In the genomic region with DNA sequence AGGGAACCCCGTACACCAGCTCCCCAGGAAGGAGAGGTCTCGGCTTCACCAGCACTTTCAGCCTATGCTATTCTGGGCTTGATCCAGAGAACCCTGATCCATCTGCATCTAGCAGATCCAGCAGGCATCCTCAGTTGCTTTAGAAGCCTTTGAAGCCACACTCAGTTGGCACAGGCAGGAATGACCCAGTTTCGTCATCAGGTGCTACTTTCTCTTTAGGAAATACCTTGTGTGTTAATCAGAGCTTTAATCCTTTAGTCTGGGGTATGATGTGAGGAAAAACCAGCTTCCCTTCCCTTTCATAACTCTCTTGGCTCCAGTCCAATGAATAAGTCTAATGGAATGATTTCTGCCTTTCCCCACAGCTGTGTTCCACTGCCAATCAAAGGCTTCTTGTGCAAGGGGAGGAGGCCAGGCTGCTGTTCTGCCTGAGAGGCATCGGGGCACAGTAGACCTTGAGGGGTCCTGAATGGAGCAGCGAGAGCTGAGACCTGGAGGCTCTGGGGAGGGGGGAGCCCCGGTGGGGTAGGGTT, we compare ENCODE assay signal across 9 mouse cellular contexts.
DNase-seq lines count a peak whose midpoint lies in the region; ATAC-seq and TF ChIP-seq lines count a peak whose summit lies in the region.
"Had no signal": no experiment of that assay in that cellular context is flagged by ENCODE, and none has a peak within 500 bp of the region (broad histone marks: within the 10 kb centered on the region; RNA-seq: fewer than 3 reads in every experiment).

No protein-coding gene starts in this region.

- DNase-seq in kidney, postnatal 36 days: no peak
- peak; percentile 24 to 42 for DNase-seq in cerebellum, postnatal 14 days
- peak; percentile 16 to 21 for DNase-seq in layer of hippocampus, postnatal 36 days
- no peak for DNase-seq in liver, postnatal 0 days
- DNase-seq in liver: no peak
- DNase-seq: liver, embryonic 13.5 days had no signal

- H3K4me1 ChIP-seq in kidney, embryonic 15.5 days: peaks cover 34% of the 10 kb centered on the region
- peaks cover 33% of the 10 kb centered on the region for H3K4me1 ChIP-seq in heart, embryonic 13.5 days
- H3K4me1 ChIP-seq in neural tube, embryonic 14.5 days (ENCODE audit: control insufficient read depth, insufficient read depth, low read length): peaks cover 18% of the 10 kb centered on the region
- no peaks in the 10 kb centered on the region for H3K4me1 ChIP-seq in liver, postnatal 0 days (ENCODE audit: insufficient read depth)
- H3K4me1 ChIP-seq: liver, embryonic 13.5 days had no signal

- no peak for TF ChIP-seq EP300 in liver, postnatal 0 days (IDR thresholded peaks at IDR 0.05; ENCODE audit: low read depth)

- no peak overlapping the region for H3K4me3 ChIP-seq in kidney, embryonic 15.5 days (replicated peaks)
- H3K4me3 ChIP-seq in heart, embryonic 13.5 days: no peak overlapping the region
- H3K4me3 ChIP-seq in neural tube, embryonic 14.5 days (ENCODE audit: low read depth, low read length): no peak overlapping the region
- H3K4me3 ChIP-seq in liver, postnatal 0 days (ENCODE audit: low read depth, low read length): no peak overlapping the region
- H3K4me3 ChIP-seq: liver, embryonic 13.5 days had no signal

- 35% methylated on average over 6 of the region's 6 CpGs for WGBS in kidney, embryonic 15.5 days
- WGBS in heart, embryonic 13.5 days: 33% methylated on average over 6 of the region's 6 CpGs
- WGBS in neural tube, embryonic 14.5 days: 36% methylated on average over 6 of the region's 6 CpGs
- WGBS in liver, postnatal 0 days (ENCODE audit: insufficient replicate concordance): 57% methylated on average over 6 of the region's 6 CpGs

- H3K27me3 ChIP-seq in kidney, embryonic 15.5 days: no peaks in the 10 kb centered on the region
- H3K27me3 ChIP-seq in heart, embryonic 13.5 days (replicated peaks): no peaks in the 10 kb centered on the region
- H3K27me3 ChIP-seq in neural tube, embryonic 14.5 days (ENCODE audit: control insufficient read depth, insufficient read depth, low read length): no peaks in the 10 kb centered on the region
- H3K27me3 ChIP-seq in liver, postnatal 0 days (ENCODE audit: insufficient read depth, low read length): no peaks in the 10 kb centered on the region
- H3K27me3 ChIP-seq: liver, embryonic 13.5 days had no signal

- peak overlapping the region; percentile 83 for H3K27ac ChIP-seq in kidney, embryonic 15.5 days
- peak overlapping the region; percentile 85 for H3K27ac ChIP-seq in heart, embryonic 13.5 days (replicated peaks)
- H3K27ac ChIP-seq in neural tube, embryonic 14.5 days (ENCODE audit: low read depth, low read length): no peak overlapping the region
- no peak overlapping the region for H3K27ac ChIP-seq in liver, postnatal 0 days (ENCODE audit: low read depth)
- H3K27ac ChIP-seq: liver, embryonic 13.5 days had no signal

- ATAC-seq in kidney, embryonic 15.5 days (replicated peaks; ENCODE audit: low FRiP score): peak; percentile 73
- no peak; the same call in 1 of the 2 replicates for ATAC-seq in heart, embryonic 13.5 days (ENCODE audit: extremely low read depth, insufficient number of reproducible peaks, low FRiP score, low TSS enrichment)
- ATAC-seq in neural tube, embryonic 14.5 days (ENCODE audit: low read depth): peak; percentile 81
- ATAC-seq in liver, postnatal 0 days: no peak

- H3K36me3 ChIP-seq in kidney, embryonic 15.5 days: no peaks in the 10 kb centered on the region
- no peaks in the 10 kb centered on the region for H3K36me3 ChIP-seq in heart, embryonic 13.5 days
- no peaks in the 10 kb centered on the region for H3K36me3 ChIP-seq in neural tube, embryonic 14.5 days (ENCODE audit: control insufficient read depth, insufficient read depth, low read length)
- no peaks in the 10 kb centered on the region for H3K36me3 ChIP-seq in liver, postnatal 0 days (replicated peaks; ENCODE audit: insufficient read depth, low read length)
- H3K36me3 ChIP-seq: liver, embryonic 13.5 days had no signal

- TF ChIP-seq CTCF in liver, postnatal 0 days (IDR thresholded peaks at IDR 0.05; ENCODE audit: low read depth): no peak

- peak overlapping the region; percentile 50 for H3K4me2 ChIP-seq in kidney, embryonic 15.5 days
- peak overlapping the region; percentile 61 for H3K4me2 ChIP-seq in heart, embryonic 13.5 days
- peak overlapping the region; percentile 8; the same call in 1 of the 2 replicates for H3K4me2 ChIP-seq in neural tube, embryonic 14.5 days (ENCODE audit: low read depth, low read length)
- H3K4me2 ChIP-seq in liver, postnatal 0 days (ENCODE audit: low read depth, low read length): no peak overlapping the region
- H3K4me2 ChIP-seq: liver, embryonic 13.5 days had no signal

- H3K9me3 ChIP-seq in kidney, embryonic 15.5 days (replicated peaks): no peaks in the 10 kb centered on the region
- H3K9me3 ChIP-seq in heart, embryonic 13.5 days: no peaks in the 10 kb centered on the region
- H3K9me3 ChIP-seq in neural tube, embryonic 14.5 days (ENCODE audit: control insufficient read depth, low read length): no peaks in the 10 kb centered on the region
- H3K9me3 ChIP-seq in liver, postnatal 0 days (ENCODE audit: low read length): no peaks in the 10 kb centered on the region

- H3K9ac ChIP-seq in kidney, embryonic 15.5 days: no peak overlapping the region
- H3K9ac ChIP-seq in heart, embryonic 13.5 days: no peak overlapping the region
- H3K9ac ChIP-seq in neural tube, embryonic 14.5 days (replicated peaks; ENCODE audit: low read depth, low read length): no peak overlapping the region
- H3K9ac ChIP-seq in liver, postnatal 0 days (replicated peaks): no peak overlapping the region
- H3K9ac ChIP-seq: liver, embryonic 13.5 days had no signal

Comparison
In these comparisons a context has a peak if more than half of its experiments do, and no peak if none do; other contexts are left out.
1. ATAC-seq: peak in kidney, embryonic 15.5 days (single experiment) and neural tube, embryonic 14.5 days (single experiment); none in heart, embryonic 13.5 days (single experiment) and liver, postnatal 0 days (single experiment).
2. H3K27ac ChIP-seq: peak in kidney, embryonic 15.5 days (single experiment) and heart, embryonic 13.5 days (single experiment); none in neural tube, embryonic 14.5 days (single experiment) and liver, postnatal 0 days (single experiment).
3. DNase-seq: peak in cerebellum, postnatal 14 days (2 of 2) and layer of hippocampus, postnatal 36 days (2 of 2); none in kidney, postnatal 36 days (0 of 2), liver, postnatal 0 days (single experiment) and liver (single experiment).